Mouse (Mus musculus) MEL (cell line): ENCODE measurements around the gene Nat14.

Source experiments
- CHD1 ChIP-seq: IDR thresholded peaks from 2 replicates; pipeline ENCODE4 v1.6.1; 2012; ENCODE audit warnings: low read depth, mild to moderate bottlenecking, inconsistent platforms, low read length, improper control_type of control experiment
- CTCF ChIP-seq, 3 experiments: IDR thresholded peaks in 2 of 3; conservative IDR thresholded peaks in 1 of 3; 2 replicates each; pipeline ENCODE4 v1.5.1; 2011 to 2012; ENCODE audit warnings: low read length in 3 of 3, low read depth in 2 of 3, mild to moderate bottlenecking in 2 of 3, improper control_type of control experiment in 1 of 3, inconsistent platforms in 1 of 3, mixed read lengths in 1 of 3, moderate library complexity in 1 of 3; ENCODE audit not compliant: control insufficient read depth in 1 of 3, insufficient read depth in 1 of 3, poor library complexity in 1 of 3, severe bottlenecking in 1 of 3
- E2F4 ChIP-seq: IDR thresholded peaks from 2 replicates; pipeline ENCODE4 v1.6.1; 2011; ENCODE audit warnings: low read depth, low read length, improper control_type of control experiment, borderline replicate concordance
- ELF1 ChIP-seq: IDR thresholded peaks from 2 replicates; pipeline ENCODE4 v1.6.1; 2014; ENCODE audit warnings: low read depth, mild to moderate bottlenecking, inconsistent platforms, low read length, improper control_type of control experiment, moderate library complexity
- EP300 ChIP-seq, 2 experiments: IDR thresholded peaks; 2 replicates each; pipeline ENCODE4 v1.6.1; 2011; ENCODE audit warnings: improper control_type of control experiment in 2 of 2, low read length in 2 of 2, low read depth in 1 of 2, mild to moderate bottlenecking in 1 of 2
- MAZ ChIP-seq: IDR thresholded peaks from 2 replicates; pipeline ENCODE4 v1.6.1; 2012; ENCODE audit warnings: low read depth, mild to moderate bottlenecking, inconsistent platforms, low read length, improper control_type of control experiment
- MYB ChIP-seq: IDR thresholded peaks from 2 replicates; pipeline ENCODE4 v1.6.1; 2011; ENCODE audit warnings: mild to moderate bottlenecking, low read depth, low read length, improper control_type of control experiment
- NRF1 ChIP-seq: IDR thresholded peaks from 2 replicates; pipeline ENCODE4 v1.6.1; 2014; ENCODE audit warnings: low read depth, mild to moderate bottlenecking, inconsistent platforms, low read length, improper control_type of control experiment, moderate library complexity; ENCODE audit not compliant: poor library complexity, insufficient read depth, severe bottlenecking
- POLR2A ChIP-seq, 2 experiments: IDR thresholded peaks; 2 replicates each; pipeline ENCODE4 v1.6.1; 2011 to 2012; ENCODE audit warnings: low read length in 2 of 2, mild to moderate bottlenecking in 2 of 2, control low read depth in 1 of 2, improper control_type of control experiment in 1 of 2, low read depth in 1 of 2, moderate library complexity in 1 of 2; ENCODE audit not compliant: control insufficient read depth in 1 of 2, insufficient read depth in 1 of 2, poor library complexity in 1 of 2
- POLR2AphosphoS2 ChIP-seq: IDR thresholded peaks from 2 replicates; pipeline ENCODE4 v1.6.1; 2011; ENCODE audit warnings: low read length, improper control_type of control experiment
- USF2 ChIP-seq, 2 experiments: IDR thresholded peaks; 2 replicates each; pipeline ENCODE4 v1.6.1; 2011 to 2012; ENCODE audit warnings: improper control_type of control experiment in 2 of 2, low read length in 2 of 2, borderline replicate concordance in 1 of 2, inconsistent platforms in 1 of 2, low read depth in 1 of 2, mild to moderate bottlenecking in 1 of 2; ENCODE audit not compliant: insufficient read depth in 1 of 2
- ZC3H11A ChIP-seq: IDR thresholded peaks from 2 replicates; pipeline ENCODE4 v1.6.1; 2012; ENCODE audit warnings: low read depth, mild to moderate bottlenecking, inconsistent platforms, low read length, improper control_type of control experiment
- ZNF384 ChIP-seq: IDR thresholded peaks from 2 replicates; pipeline ENCODE4 v1.6.1; 2012; ENCODE audit warnings: low read depth, mild to moderate bottlenecking, inconsistent platforms, low read length, improper control_type of control experiment

DNA sequence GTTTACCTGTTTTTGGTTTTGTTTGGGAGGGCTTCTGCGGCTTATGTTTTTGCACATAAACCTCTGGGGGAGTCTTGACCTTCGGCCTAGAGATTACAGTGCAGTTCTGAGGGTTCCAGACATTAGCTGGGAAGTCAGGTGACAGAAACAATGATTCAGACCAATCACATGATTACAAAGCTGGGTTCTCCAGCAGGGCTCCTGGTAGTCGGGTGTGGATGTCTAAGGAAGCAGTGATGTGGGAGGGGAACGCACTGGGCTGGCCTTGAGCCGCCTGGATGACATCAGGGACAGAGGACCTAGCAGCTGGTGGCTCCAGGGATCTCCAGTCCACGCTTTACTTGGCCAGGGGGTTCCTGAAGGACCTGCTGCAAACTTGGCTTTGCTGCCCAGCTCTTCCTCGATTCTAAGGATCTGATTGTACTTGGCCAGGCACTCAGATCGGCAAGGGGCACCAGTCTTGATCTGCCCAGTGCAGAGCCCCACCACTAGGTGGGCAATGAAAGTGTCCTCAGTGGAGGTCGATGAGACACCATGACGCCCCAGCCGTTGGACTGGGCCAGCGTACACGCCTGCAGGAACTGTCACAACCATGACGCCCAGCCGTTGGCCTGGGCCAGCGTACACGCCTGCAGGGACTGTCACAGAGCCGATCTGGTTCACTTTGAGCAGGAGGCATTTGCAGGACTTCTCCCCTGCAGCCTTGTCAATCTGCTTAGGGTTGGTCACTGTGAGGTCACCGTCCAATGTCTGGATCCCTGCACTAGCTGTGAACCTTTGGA lies 28.9 kb downstream of the Nat14 start:
- TF ChIP-seq CTCF (IDR thresholded peaks at IDR 0.05 in 2 of 3, conservative IDR thresholded peaks at IDR 0.05 in 1 of 3; ENCODE audit: control insufficient read depth in 1 of 3, insufficient read depth in 1 of 3, low read depth in 2 of 3, low read length in 3 of 3, poor library complexity in 1 of 3, severe bottlenecking in 1 of 3) (no peak), ZC3H11A (no peak), NRF1 (no peak), USF2 (IDR thresholded peaks at IDR 0.05; ENCODE audit: borderline replicate concordance in 1 of 2, insufficient read depth in 1 of 2, low read depth in 1 of 2, low read length in 2 of 2) (no peak), POLR2A (IDR thresholded peaks at IDR 0.05; ENCODE audit: control insufficient read depth in 1 of 2, insufficient read depth in 1 of 2, low read depth in 1 of 2, low read length in 2 of 2, poor library complexity in 1 of 2) (no peak), CHD1 (no peak), E2F4 (no peak), ZNF384 (no peak), POLR2AphosphoS2 (no peak), MYB (no peak), MAZ (no peak), ELF1 (no peak), EP300 (IDR thresholded peaks at IDR 0.05; ENCODE audit: low read depth in 1 of 2, low read length in 2 of 2) (no peak)
